Mouse (Mus musculus) liver, postnatal 0 days (tissue): ENCODE data around the gene Lrmda.

Source experiments
- CTCF ChIP-seq: sonication (generic); IDR thresholded peaks from 2 replicates; pipeline ENCODE4 v1.5.1; 2016; ENCODE audit warnings: antibody characterized with exemption, low read depth
- EP300 ChIP-seq: IDR thresholded peaks from 2 replicates; pipeline ENCODE4 v1.6.1; 2016; ENCODE audit warnings: antibody characterized with exemption, low read depth, mild to moderate bottlenecking

GRCm38 (mm10) chr14:22473451-22473850 is 453.9 kb downstream of the Lrmda start:
- TF ChIP-seq CTCF (no peak), EP300 (no peak)
